Mouse (Mus musculus): Measurements from ENCODE around the gene Gpr143. TPM values are rescaled to one million over a fixed set of nuclear protein-coding genes. Genes with fewer than 3 reads are reported as not detected.

Gpr143 gene
- total RNA-seq (2021): not detected
- polyA plus RNA-seq (2012; rRNA removed): not detected in 2 replicates
- long read RNA-seq: 0 reads

- TF ChIP-seq CTCF (IDR thresholded peaks at IDR 0.05): no peak
- no peak for TF ChIP-seq EP300 (IDR thresholded peaks at IDR 0.05; ENCODE audit: insufficient read depth, low read depth, low read length)
- TF ChIP-seq POLR2A (IDR thresholded peaks at IDR 0.05; ENCODE audit: insufficient read depth, low read depth, low read length): no peak
- 0 out of 2 replicates have a peak within 1 kb of the TSS, but pooled peaks have one; percentile 48 for H3K9ac ChIP-seq (ENCODE audit: low read depth, low read length)
- intact Hi-C loops (cut with DNase I): loop anchor here (5.0 kb wide), 1 partner anchor 40 kb away; no protein-coding TSS in a partner anchor
- H3K79me2 ChIP-seq (replicated peaks; ENCODE audit: control insufficient read depth, insufficient read depth, low read length): no peaks in the 10 kb centered on the region
- WGBS: 23% methylated on average over 26 of the region's 26 CpGs
- H3K27ac ChIP-seq: no peak within 1 kb of the TSS
- no peaks in the 10 kb centered on the region for H3K4me1 ChIP-seq (ENCODE audit: control insufficient read depth, insufficient read depth, low read length)
- H3K4me3 ChIP-seq: no peak within 1 kb of the TSS
- H3K27me3 ChIP-seq (ENCODE audit: control insufficient read depth, insufficient read depth, low read length): no peaks in the 10 kb centered on the region
- H3K36me3 ChIP-seq (ENCODE audit: control insufficient read depth, insufficient read depth, low read length): no peaks in the 10 kb centered on the region
- DNase-seq: peak; percentile 9 to 21
Measured at GRCm38 (mm10) chrX:152781720-152782403, at the start of gene Gpr143. TSS of gene Gpr143 (plus strand) at chrX:152781921.

GRCm38 (mm10) chrX:152735283-152735682 is 46.4 kb upstream of the Gpr143 start:
- intact Hi-C loops (cut with DNase I): no loop called here
- no peaks in the 10 kb centered on the region for H3K79me2 ChIP-seq (replicated peaks; ENCODE audit: control insufficient read depth, insufficient read depth, low read length)
- no peak overlapping the region for H3K27ac ChIP-seq
- H3K4me3 ChIP-seq: no peak overlapping the region
- H3K4me1 ChIP-seq (ENCODE audit: control insufficient read depth, insufficient read depth, low read length): no peaks in the 10 kb centered on the region
- TF ChIP-seq EP300 (IDR thresholded peaks at IDR 0.05; ENCODE audit: insufficient read depth, low read depth, low read length) (no peak), CTCF (IDR thresholded peaks at IDR 0.05) (no peak), POLR2A (IDR thresholded peaks at IDR 0.05; ENCODE audit: insufficient read depth, low read depth, low read length) (no peak)
- no peaks in the 10 kb centered on the region for H3K27me3 ChIP-seq (ENCODE audit: control insufficient read depth, insufficient read depth, low read length)
- no peak overlapping the region for H3K9ac ChIP-seq (ENCODE audit: low read depth, low read length)
- H3K36me3 ChIP-seq (ENCODE audit: control insufficient read depth, insufficient read depth, low read length): no peaks in the 10 kb centered on the region
- no peak for DNase-seq

DNA sequence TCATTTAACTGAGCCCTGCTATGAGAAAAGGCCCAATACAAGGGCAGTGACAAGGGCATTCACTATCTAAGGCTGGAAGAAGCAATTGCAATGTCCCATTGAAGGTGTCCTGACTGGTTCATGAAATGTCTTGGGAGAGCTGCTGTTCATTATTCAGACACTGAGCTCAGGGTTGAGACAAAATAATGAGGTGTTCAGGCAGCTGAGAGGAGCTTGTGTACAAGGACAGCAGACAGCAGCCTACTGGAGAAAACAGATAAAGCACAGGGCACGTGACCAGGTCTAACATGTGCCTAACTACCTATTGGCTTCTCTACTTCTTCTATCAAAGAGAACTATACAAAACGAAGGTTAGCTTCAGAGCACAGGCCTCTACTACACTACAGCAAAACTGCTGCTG is 43.5 kb upstream of the Gpr143 start:
- no peak overlapping the region for H3K9ac ChIP-seq (ENCODE audit: low read depth, low read length)
- H3K36me3 ChIP-seq (ENCODE audit: control insufficient read depth, insufficient read depth, low read length): no peaks in the 10 kb centered on the region
- no peaks in the 10 kb centered on the region for H3K27me3 ChIP-seq (ENCODE audit: control insufficient read depth, insufficient read depth, low read length)
- H3K27ac ChIP-seq: no peak overlapping the region
- WGBS: 40% methylated on average over 2 of the region's 2 CpGs
- H3K4me3 ChIP-seq: no peak overlapping the region
- H3K4me1 ChIP-seq (ENCODE audit: control insufficient read depth, insufficient read depth, low read length): peaks cover 2% of the 10 kb centered on the region
- H3K79me2 ChIP-seq (replicated peaks; ENCODE audit: control insufficient read depth, insufficient read depth, low read length): no peaks in the 10 kb centered on the region
- TF ChIP-seq CTCF (IDR thresholded peaks at IDR 0.05): no peak
- no peak for TF ChIP-seq EP300 (IDR thresholded peaks at IDR 0.05; ENCODE audit: insufficient read depth, low read depth, low read length)
- TF ChIP-seq POLR2A (IDR thresholded peaks at IDR 0.05; ENCODE audit: insufficient read depth, low read depth, low read length): no peak
- intact Hi-C loops (cut with DNase I): no loop called here
- no peak for DNase-seq

DNA sequence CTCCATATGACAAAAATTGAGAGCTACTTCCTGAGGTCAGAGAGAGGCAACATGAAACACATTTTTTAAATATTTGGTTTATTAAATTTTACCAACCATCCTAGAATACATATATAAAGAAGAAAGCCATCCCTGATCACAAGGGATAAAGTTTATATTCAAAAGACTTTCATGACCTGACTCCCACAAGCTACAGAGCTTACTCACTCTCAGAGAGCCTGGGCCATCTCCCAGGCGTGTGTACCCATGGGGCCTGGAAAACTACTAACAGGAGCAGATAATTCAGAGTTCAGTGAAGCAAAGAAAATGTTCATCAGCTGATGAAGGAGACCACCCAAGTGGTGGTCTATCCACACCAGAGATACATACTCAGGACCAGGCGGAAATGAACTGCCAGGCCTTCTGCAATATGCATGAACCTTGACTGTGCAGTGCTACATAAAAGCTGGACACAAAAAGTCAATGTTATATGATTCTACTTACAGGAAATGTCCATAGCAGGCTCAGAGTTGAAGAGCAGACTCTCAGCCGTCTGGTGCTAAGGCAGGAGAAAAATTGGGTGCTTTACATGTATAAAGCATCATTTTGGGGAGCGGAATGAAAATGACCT is 42.9 kb upstream of the Gpr143 start:
- Histone ChIP-seq H3K27ac (no peak overlapping the region), H3K4me3 (no peak overlapping the region), H3K4me1 (ENCODE audit: control insufficient read depth, insufficient read depth, low read length) (peaks cover 2% of the 10 kb centered on the region), H3K79me2 (replicated peaks; ENCODE audit: control insufficient read depth, insufficient read depth, low read length) (no peaks in the 10 kb centered on the region), H3K27me3 (ENCODE audit: control insufficient read depth, insufficient read depth, low read length) (no peaks in the 10 kb centered on the region), H3K9ac (ENCODE audit: low read depth, low read length) (no peak overlapping the region), H3K36me3 (ENCODE audit: control insufficient read depth, insufficient read depth, low read length) (no peaks in the 10 kb centered on the region)
- TF ChIP-seq POLR2A (IDR thresholded peaks at IDR 0.05; ENCODE audit: insufficient read depth, low read depth, low read length): no peak
- no peak for TF ChIP-seq CTCF (IDR thresholded peaks at IDR 0.05)
- no peak for TF ChIP-seq EP300 (IDR thresholded peaks at IDR 0.05; ENCODE audit: insufficient read depth, low read depth, low read length)
- intact Hi-C loops (cut with DNase I): no loop called here
- DNase-seq: no peak
- 79% methylated on average over 4 of the region's 4 CpGs for WGBS

GRCm38 (mm10) chrX:152743642-152744041 is 38.1 kb upstream of the Gpr143 start:
- intact Hi-C loops (cut with DNase I): loop anchor here (5.0 kb wide), 1 partner anchor 39 kb away; the partner anchor contains the start of gene Gpr143
- Histone ChIP-seq H3K27me3 (ENCODE audit: control insufficient read depth, insufficient read depth, low read length) (no peaks in the 10 kb centered on the region), H3K4me3 (no peak overlapping the region), H3K79me2 (replicated peaks; ENCODE audit: control insufficient read depth, insufficient read depth, low read length) (no peaks in the 10 kb centered on the region), H3K4me1 (ENCODE audit: control insufficient read depth, insufficient read depth, low read length) (peaks cover 2% of the 10 kb centered on the region), H3K27ac (no peak overlapping the region), H3K9ac (ENCODE audit: low read depth, low read length) (no peak overlapping the region), H3K36me3 (ENCODE audit: control insufficient read depth, insufficient read depth, low read length) (no peaks in the 10 kb centered on the region)
- DNase-seq: no peak
- TF ChIP-seq POLR2A (IDR thresholded peaks at IDR 0.05; ENCODE audit: insufficient read depth, low read depth, low read length) (no peak), CTCF (IDR thresholded peaks at IDR 0.05) (no peak), EP300 (IDR thresholded peaks at IDR 0.05; ENCODE audit: insufficient read depth, low read depth, low read length) (no peak)

GRCm38 (mm10) chrX:152745925-152746324 is 35.8 kb upstream of the Gpr143 start:
- H3K27me3 ChIP-seq (ENCODE audit: control insufficient read depth, insufficient read depth, low read length): no peaks in the 10 kb centered on the region
- no peak overlapping the region for H3K9ac ChIP-seq (ENCODE audit: low read depth, low read length)
- intact Hi-C loops (cut with DNase I): no loop called here
- H3K36me3 ChIP-seq (ENCODE audit: control insufficient read depth, insufficient read depth, low read length): no peaks in the 10 kb centered on the region
- WGBS: 75% methylated on average over 2 of the region's 2 CpGs
- TF ChIP-seq POLR2A (IDR thresholded peaks at IDR 0.05; ENCODE audit: insufficient read depth, low read depth, low read length): no peak
- TF ChIP-seq EP300 (IDR thresholded peaks at IDR 0.05; ENCODE audit: insufficient read depth, low read depth, low read length): no peak
- no peak for TF ChIP-seq CTCF (IDR thresholded peaks at IDR 0.05)
- H3K27ac ChIP-seq: no peak overlapping the region
- H3K4me1 ChIP-seq (ENCODE audit: control insufficient read depth, insufficient read depth, low read length): peaks cover under 1% of the 10 kb centered on the region; the same call in 1 of the 2 replicates
- DNase-seq: no peak
- no peaks in the 10 kb centered on the region for H3K79me2 ChIP-seq (replicated peaks; ENCODE audit: control insufficient read depth, insufficient read depth, low read length)
- H3K4me3 ChIP-seq: no peak overlapping the region
